Mouse (Mus musculus): Measurements from ENCODE around the gene Acd. TPM values are rescaled to one million over a fixed set of nuclear protein-coding genes. Genes with fewer than 3 reads are reported as not detected.

The Acd gene
- 20.9 and 26.3 TPM in 2 replicates for total RNA-seq (2021)
- long read RNA-seq, transcript Acd-201 (11 exons, 3,154 nt) = major isoform, 9 of 21 reads
- long read RNA-seq, partial matches to known transcripts = 7 of 21 reads
- long read RNA-seq, other reads (novel, unspliced or antisense) = 5 of 21 reads

DNA sequence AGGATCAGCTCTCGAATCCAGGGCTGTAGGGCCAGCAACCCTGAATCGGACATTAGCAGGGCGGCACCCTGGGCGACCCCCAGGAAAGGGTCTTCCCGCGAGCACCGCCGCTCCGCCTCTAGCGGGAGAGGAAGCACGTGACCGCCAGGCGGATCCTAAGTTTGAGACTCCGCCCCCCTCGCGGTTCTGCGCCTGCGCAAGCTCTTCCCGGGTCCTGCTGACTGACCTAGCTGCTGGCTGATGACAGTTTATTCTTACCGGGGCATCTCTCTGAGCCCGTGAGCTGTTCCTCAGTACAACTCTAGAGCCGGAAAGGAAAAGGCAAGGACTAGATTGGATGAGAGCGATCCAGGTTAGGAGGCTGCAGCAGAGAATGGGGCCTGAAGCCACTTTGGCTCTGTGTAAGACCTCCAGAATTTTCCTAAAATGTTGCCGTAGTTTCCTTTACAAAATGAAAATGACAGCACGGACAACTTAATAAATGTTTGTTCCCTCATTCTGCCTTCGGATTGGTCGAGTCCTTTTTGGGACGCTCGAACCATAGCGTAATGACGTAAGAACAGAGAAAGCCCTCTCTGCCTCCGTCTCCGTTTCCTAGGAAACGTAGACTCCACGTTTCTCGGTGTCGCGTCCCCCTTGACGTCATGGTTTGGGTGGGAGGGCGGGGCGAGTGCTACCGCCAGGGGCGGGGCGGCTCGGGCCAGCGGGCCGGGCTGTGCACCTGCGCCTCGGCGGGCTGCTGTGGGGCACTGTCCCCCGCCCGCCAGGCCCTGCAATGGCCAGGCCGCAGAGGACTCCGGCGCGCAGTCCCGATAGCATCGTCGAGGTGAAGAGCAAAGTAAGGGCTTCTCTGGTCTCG lies at the start of gene Acd, which contains the start of gene Pard6a:
Gene Acd, minus strand, starts transcription at position 137 of the 859 bp plus-strand sequence.
Gene Pard6a, plus strand, starts transcription at position 183 of the 859 bp plus-strand sequence.
- DNase-seq = peak; percentile 97

DNA sequence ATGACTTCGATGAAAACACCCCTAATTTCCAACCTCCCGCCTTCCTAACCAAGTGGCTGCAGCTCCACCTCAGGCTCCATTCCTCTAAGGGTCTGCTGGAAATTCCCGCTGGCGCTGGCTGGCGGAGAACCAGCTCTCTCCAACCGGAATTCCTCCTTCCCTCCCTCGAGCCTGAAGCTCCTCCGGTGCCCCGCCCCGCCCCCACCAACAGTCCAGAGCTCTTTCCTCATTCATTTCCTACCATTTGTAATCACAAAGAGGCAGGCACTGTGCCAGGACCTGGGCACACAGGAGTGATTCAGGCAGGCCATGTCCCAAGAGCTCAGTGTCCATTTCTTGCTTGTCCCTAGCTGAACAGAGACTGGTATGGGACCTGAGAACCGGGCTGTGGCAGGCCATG lies 49.7 kb upstream of the Acd start:
- DNase-seq = peak; percentile 89

DNA sequence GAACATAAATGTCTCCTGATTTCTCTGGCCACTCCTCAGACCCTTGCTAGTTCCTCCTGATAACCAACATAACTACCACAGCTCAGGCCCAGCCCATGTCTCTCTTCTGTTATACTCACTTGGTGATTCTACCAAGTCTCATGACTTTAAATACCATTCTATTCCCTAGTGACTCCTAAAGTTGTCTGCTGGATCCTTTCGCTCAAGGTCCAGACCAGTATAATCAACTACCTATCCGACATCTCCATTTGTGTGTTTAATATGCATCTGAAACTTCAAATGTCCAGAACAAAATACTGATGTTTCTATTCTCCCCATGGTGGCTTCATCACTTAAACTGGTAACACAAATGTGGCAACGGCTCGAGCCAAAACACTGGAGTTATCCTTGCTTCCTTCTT lies 42.4 kb upstream of the Acd start:
- no peak for DNase-seq

DNA sequence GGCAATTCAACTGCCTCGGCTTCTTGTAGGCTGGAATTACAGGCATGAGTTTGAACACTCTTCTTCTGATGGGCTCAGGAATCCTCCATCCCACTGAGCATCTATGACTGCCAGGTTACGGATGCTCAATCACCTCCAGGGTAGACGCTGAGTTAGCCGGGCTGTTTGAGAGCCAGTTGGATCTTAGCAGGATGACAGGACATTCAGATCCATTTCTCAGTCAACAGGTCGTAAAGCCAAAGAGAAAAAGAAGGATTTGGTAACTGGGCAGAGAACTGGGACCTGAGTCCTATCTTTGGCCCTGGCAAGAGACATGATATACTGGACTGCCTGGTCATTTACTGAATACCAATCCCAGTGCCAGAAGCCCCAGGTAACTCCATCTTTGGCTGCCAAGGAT lies 38.3 kb upstream of the Acd start:
- DNase-seq = no peak

DNA sequence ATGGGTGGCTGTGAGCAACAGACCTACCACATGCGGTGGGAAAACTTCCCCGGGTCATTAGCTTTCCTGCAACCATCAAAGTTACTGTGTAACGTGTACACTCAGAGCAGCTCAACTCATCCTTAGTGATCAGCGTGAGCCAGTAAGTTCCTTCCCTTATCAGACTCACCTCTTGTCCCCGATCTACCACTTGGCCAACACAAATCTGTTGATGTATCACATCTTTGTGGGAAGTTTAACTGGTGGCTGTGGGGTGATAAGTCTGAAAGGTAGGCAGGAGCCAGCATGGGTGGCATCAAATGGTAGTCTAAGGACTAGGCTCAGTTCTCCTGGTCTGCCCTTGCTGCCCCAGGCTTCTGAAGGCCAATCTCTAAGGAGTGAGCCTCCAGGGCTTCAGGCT lies 31.3 kb upstream of the Acd start:
- no peak for DNase-seq

DNA sequence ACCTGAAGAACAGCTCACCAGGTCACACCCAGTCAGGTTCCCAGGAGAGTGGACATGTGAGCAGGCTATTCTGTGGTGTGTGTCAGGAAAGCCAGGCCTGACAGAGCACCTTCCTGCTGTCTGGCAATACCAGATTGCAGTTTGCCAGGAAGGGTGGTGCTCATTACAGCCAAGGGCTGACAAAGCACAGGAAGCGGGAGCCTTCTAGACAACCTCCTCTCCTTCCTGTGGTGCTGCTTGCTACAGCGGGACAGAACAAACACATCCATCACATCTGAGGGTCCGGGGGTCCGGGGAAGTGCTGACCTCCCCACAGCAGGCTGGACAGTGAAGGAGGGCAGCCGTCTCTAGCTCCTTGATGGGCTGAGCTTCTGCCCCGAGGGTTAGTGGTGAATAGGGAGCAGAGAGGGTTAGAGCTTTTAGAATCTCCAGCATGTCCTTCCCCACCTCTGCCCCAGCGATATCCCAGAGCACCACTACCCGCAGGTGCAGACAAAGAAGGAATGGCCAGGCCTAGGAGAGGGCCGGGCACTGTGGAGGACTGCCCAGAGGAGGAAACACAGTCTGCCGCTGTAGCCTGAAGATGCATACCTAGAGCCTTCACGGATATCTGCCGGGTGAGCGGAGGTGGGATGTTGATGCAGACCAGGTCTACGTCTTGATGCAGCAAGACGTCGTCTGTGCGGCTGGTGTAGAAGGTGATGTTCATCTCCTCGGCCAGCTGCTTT lies 26.7 kb upstream of the Acd start:
- no peak for DNase-seq

DNA sequence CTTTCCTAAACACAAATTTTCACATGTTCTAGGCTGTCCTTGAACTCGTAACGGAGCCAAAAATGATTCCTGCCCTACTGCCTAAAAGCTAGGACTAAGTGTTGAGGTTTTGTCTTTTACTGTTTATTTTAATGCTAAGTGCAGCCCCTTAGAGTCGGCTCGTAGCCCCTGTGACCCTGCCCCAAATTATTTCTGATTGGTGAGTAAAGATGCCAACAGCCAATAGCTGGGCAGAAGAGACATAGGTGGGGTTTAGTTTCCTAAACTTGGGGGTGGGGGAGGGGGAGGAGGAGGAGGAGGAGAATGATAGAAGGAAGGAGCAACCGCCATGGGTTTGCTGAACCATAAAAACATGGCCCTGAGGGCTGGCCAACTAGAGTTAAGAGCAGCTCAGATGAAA lies 24.8 kb upstream of the Acd start:
- DNase-seq = no peak

DNA sequence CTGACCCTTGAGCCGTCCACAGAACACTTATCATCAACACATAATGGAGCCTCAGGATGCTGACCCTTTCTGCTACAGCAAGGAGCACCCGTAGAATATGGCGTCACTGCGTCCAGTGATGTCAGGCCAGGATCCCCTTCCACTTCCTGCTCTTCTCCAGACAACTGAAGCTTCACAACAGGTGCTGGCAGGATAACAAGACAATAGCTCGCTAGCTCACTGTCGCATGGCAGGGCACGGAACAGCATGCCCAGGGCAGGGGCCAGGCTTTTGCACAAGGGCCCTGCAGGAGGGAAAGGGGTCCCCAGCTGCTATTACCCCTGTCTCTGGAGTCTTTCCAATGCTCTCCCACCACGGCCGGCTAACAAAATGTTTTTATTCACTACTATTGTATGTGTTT lies 22.0 kb upstream of the Acd start:
- DNase-seq = no peak

DNA sequence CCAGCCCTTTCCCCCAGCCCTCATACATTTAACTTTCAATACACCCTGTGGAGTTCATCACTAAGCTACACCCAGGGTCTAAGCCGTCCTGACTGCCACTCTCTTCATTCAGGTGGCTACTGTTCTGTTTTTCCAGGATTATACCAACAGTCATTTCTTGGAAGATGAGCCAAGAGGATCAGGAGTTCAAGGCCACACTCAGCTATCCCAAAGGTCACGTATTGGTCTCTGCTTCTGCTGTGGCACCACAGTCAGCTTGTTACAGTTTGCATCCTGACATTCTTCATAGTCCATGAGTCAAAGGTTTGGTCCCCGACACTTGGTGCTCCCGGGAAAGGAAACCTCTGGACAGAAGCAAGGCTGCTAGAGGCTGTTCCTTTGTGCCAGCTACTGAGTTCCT lies 18.7 kb upstream of the Acd start:
- no peak for DNase-seq

DNA sequence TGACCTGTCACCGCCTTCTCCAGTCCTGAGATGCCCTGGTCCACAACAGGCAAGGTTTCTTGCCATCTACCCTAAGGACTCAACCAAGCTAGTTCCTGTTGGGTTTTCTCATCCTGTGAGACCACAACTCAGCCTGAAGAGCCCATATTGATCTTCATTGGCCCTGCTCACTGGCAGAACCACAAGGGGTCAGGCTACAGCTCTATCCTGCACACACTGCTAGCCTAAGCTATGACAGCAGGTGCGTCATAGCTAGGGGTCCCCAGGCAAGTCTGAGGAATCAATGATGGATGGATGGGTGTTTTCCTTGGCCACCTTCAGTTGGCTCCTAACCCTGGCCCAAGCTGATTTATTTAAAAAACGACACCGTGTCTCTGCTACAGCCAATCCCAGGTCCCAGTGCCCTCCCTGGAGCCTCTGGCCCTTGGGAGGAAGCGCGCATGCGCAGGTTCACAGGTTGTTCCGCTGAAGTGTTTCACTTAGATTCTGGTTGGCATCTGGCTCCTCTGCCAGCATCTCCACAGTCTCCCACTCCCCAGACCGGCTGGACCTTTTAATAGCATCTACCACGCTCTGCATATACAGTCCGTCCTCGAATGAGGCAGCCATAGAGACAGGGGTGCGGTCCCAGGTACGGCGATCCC lies 15.5 kb upstream of the Acd start:
- DNase-seq = no peak

DNA sequence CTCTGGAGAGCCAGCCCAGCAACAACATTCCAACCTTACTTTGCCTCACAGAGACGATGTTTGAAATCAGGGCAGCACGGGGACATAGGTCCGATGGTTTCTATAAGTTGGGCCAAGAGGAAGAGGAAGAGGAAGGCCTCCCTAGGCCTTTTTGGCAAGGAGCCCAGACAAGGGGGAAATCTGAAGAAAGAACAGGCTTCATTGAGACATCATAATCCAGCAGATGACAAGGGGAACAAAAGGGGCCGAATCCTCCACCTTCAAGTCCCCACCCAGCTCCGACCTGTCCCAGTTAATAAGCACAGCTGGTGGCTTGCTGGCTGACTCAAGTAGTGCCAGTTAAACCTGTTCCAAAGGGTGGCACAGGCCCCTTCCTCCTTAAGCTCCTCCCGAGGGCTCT lies 14.1 kb upstream of the Acd start:
- DNase-seq = no peak

DNA sequence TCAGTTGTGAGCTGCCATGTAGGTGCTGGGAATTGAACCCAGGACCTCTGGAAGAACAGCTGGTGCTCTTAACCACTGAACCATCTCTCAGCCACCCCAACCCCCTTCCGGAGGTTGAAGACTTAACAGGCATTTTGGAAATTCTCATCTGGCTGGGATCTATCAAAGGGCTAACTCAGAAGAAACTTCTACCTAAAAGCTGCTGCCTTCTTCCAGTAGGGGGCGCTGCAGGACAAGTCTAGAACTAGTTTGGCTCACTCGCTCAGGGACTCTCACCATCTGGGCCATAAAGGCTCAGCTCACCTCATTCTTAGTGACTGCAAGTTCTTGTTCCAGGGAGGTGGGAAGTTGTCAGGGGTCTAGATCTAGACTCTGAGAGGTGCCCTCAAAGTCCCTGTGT lies 13.2 kb upstream of the Acd start:
- peak; percentile 90 for DNase-seq

DNA sequence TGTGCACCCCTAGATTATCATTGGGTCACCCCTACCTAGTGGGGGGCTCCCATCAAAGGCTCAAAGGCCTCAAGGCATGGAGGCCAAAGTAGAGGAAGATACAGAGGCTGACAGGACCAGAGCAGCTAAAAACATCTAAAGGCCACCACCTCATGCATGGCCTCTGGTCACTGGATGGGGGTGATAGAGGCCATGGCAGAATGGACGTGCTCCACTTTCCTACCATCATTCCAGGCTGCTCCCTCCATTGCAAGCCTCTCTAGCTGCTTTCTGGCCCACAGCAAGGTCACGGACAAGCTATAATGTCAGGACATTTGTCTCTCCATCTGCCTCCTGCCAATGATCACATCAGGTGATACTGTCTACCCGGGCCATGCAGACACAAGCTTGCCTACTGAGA lies 11.4 kb upstream of the Acd start:
- no peak for DNase-seq

DNA sequence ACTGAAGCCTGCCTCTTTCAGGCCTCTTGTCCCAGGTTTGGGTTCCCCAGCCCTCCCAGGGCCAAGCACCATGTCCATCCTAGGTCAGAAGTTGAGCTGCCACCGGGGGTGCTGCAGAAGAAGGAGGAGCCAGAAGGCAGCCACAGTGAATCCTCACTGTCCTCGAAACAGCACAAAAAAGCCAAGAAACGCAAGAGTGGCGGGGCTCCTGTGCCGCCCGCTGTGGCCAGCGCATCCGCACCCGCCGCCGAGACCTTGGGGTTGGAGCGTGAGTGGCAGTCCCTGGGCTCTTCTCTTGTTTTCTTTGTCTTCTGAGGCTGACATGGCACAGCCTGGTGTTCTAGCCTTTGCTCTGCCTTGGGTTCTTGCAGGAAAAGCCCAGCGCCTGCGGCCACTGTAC lies 8.4 kb upstream of the Acd start:
- DNase-seq = no peak

DNA sequence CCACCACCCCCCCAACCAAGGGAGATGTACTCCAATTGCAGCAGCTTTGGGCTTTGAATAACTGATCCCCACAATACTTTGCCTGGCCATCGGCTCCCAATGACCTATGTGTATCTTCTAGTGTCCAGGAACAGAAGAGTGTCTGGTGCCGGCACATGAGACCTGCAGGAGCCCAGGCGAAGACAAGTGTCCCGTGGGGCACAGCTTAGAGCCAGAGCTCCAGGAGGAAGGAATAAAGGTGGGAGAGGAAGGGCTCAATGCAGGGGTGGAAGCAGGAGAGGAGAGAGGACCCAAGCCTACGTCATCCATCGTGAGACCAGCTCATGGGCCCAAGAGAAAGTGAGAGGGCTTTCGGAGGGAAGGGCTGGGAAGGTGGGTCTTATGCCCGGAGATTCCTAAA lies 7.8 kb upstream of the Acd start:
- no peak for DNase-seq

DNA sequence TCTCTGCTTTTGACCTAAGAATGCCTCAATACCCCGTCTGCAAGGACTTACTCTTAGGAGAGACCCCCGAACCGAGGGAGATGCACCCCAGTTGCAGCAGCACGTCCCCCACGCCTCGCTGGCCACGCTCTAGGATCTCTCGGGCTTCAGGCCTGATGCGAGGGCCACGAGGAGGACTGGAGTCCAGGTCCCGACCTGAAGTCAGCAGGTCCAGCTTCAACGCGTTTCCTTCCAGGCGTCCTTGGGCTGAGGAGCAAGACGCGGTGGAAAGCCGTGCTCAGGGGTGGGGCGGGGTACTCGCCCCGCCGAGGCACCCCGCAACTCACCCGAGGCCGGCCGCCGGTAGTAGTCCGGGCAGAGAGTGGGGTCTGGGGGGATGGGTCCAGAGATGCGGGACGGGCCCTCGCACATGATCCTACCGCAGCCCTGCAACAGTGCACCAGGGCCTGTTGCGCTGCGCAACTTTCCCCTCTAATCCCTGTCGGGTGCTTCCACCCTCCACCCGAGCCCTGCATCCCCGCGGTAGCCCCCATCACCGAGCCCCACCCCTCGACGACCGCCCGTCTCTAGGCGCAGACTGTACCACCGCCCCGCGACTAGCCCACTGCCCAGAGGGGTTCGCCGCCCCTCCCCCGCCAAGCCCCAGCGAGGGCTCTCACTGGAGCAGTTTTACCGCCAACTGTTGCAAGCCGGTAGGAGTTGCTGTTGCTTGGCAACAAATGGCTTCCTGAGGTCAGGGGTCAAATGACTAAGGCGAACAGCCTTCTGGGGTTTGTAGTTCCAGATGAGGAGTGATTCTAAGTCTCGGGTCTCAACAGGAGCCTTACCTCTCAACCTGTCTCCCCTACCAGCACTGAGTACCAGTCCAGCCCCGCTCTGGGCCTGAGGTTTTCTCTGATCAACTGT lies 6.8 kb upstream of the Acd start, which contains the start of the genes 4933405L10Rik and Enkd1:
Gene 4933405L10Rik, plus strand, starts transcription at position 158 of the 906 bp plus-strand sequence.
Gene Enkd1, minus strand, starts transcription at position 713 of the 906 bp plus-strand sequence.
- DNase-seq = peak; percentile 78

DNA sequence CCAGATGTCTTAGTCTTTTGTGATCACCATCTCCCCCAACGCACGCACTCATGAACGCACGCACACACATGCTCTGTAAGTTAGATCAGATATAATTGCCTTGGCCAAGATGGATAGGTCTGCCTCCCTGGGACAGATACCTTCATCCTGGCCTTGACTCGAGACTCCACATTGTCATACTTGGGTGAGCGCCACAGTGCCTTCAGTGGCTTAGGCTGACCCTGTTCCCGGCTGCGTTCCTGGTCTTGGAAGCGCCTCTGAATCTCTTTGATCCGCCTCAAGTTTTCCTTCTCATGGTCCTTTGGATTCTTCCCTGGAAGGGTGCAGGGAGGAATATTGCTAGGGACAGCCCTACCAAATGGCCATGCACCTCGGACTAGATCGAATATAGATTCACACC lies 5.5 kb upstream of the Acd start:
- DNase-seq = no peak

DNA sequence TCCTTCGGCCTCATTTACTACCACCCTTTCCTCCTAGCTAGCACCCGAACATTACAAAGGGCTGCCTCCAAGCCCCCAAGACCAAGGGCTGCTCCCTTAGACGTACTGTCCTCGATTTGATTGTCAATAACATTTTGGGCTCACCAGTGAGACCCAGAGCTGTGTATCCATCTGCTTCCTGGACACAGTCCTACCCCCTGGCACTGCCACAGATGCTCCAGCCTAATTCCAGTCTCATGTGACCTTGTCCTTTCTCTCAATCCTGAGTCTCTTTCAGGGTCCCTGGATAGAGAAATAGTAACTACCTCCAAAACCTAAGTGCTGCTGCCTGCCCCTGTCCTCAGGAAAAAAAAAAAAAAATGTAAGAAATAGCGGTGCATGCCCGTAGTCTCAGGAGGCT lies 4.1 kb upstream of the Acd start:
- no peak for DNase-seq

DNA sequence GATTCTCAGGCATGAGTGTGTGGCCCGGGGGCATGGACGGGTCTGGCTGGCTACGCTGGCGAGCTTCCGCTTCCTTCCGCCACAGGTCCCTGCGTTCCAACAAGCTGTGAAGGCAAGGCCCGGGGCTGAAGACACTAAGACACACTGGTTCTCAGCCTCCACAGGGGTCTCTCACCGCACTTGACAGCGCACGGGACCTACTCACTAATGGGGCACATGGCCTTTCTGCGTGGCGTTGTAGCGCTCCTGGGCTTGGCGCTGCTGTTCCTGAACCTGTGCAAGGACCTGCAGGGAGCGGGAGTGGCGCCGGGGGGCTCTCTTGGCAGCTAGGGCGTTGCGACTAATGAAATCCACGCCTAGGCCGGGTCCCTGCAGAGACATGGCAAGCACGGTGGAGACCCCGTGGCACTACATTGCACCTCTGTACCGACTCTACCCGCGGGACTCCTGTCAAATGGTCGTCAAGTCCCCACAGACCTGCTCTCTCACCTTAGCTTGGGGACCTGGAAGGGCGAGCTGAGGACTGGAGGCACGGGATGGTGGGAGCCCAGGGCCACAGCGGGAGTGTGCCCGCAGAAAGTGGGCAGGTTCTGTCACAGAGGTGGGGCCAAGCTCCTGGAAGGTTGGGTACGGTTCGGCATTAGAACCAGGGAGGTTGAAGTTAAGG lies 3.4 kb upstream of the Acd start:
- DNase-seq = no peak

DNA sequence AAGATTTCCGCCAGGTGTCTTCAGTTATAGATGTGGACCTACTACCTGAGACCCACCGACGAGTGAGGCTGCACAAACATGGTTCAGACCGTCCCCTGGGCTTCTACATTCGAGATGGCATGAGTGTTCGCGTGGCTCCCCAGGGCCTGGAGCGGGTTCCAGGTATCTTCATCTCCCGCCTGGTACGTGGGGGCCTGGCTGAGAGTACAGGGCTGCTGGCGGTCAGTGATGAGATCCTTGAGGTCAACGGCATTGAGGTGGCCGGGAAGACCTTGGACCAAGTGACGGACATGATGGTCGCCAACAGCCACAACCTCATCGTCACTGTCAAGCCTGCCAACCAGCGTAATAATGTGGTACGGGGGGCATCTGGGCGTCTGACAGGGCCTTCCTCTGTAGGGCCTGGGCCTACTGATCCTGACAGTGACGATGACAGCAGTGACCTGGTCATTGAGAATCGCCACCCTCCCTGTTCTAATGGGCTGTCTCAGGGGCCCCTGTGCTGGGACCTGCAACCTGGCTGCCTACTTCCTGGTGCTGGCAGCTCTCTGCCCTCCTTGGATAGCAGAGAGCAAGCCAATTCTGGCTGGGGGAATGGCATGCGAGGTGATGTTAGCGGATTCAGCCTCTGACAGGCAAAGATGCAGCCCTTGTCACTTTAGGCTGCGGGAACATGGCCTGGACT lies 2.0 kb upstream of the Acd start:
- no peak for DNase-seq
